Mouse (Mus musculus) limb, embryonic 15.5 days (tissue): ENCODE data around the gene Adcy4. TPM values are rescaled to one million over a fixed set of nuclear protein-coding genes. Genes with fewer than 3 reads are reported as not detected.
"Not testable (repeated sequence)": the region's sequence is repeated elsewhere in the genome, so short reads cannot be mapped to it uniquely, and the experiment has no call there.

Source experiments
- ATAC-seq: fragments of 200-750 bp; cut with Nextera tagmentation; 2 replicates; pipeline ENCODE4 v1.8.0; 2017; ENCODE audit warnings: low read depth, moderate TSS enrichment; ENCODE audit not compliant: insufficient number of reproducible peaks, low FRiP score, low TSS enrichment
- H3K27ac ChIP-seq: fragments of 300-500 bp; sonication (generic); 2 replicates; pipeline ENCODE4 v1.5.1; 2015; ENCODE audit warnings: moderate library complexity, mild to moderate bottlenecking, inconsistent platforms
- H3K27me3 ChIP-seq: fragments of 300-500 bp; sonication (generic); 2 replicates; pipeline ENCODE4 v1.6.1; 2015; ENCODE audit warnings: inconsistent platforms
- H3K36me3 ChIP-seq: fragments of 300-500 bp; sonication (generic); 2 replicates; pipeline ENCODE4 v1.6.1; 2015; ENCODE audit warnings: inconsistent platforms
- H3K4me1 ChIP-seq: fragments of 300-500 bp; sonication (generic); 2 replicates; pipeline ENCODE4 v1.6.1; 2015; ENCODE audit warnings: inconsistent platforms
- H3K4me2 ChIP-seq: fragments of 300-500 bp; sonication (generic); 2 replicates; pipeline ENCODE4 v1.6.1; 2015; ENCODE audit warnings: mild to moderate bottlenecking, inconsistent platforms
- H3K4me3 ChIP-seq: fragments of 300-500 bp; sonication (generic); 2 replicates; pipeline ENCODE4 v1.5.1; 2015; ENCODE audit warnings: mild to moderate bottlenecking, inconsistent platforms
- H3K9ac ChIP-seq: fragments of 300-500 bp; sonication (generic); 2 replicates; pipeline ENCODE4 v1.6.1; 2015; ENCODE audit warnings: inconsistent platforms
- H3K9me3 ChIP-seq: fragments of 300-500 bp; sonication (generic); 2 replicates; pipeline ENCODE4 v1.6.1; 2016; ENCODE audit warnings: inconsistent platforms
- WGBS: fragments of 180-500 bp; shearing (Covaris S2); methylation state at CpG from one replicate; pipeline ENCODE4 v1.1.7; 2015; 5-methylcytosine and 5-hydroxymethylcytosine counted together
- polyA plus RNA-seq: library from polyadenylated mRNA; unstranded; fragments of >200 nt; fragmentation: Nextera tagmentation; extraction: Ambion mirVana; gene quantifications from 2 replicates; pipeline ENCODE4 v1.2.1, GENCODE M21; 2015

Gene Adcy4
- polyA plus RNA-seq, 1 experiment from 2014 or later = 21.3 TPM

DNA sequence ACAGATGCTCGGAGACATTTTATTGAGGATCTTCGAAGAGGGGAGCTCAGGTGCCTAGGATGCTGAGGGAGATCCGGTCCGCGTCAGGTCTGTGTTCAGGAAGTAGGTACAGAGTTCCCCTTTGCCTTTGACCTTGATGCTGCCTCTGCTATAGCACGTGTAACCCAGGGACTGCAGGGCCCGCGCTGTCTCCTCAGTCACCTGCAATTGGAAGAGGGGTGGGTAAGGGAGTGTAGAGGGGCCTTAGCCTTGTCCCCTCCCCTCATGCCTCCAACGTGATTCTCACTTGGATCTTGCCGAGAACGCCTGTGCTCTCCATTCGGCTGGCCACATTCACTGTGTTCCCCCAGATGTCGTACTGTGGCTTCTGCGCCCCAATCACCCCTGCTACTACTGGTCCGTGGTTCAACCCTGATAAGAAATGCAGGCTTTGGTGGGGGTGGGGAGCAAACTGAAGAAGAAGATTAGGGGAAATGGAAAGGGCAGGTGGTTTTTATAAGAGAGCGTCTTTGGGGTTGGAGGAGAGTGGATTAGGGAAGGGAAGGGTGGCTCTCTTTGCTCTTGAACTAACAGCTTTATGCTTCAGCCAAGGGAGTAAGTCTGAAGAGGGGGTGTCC, 14.7 kb downstream of the Adcy4 start:
- peaks cover 13% of the 10 kb centered on the region for H3K4me1 ChIP-seq
- ATAC-seq = no peak
- 73% methylated on average over 16 of the region's 16 CpGs for WGBS
- H3K27me3 ChIP-seq = peaks cover 33% of the 10 kb centered on the region
- H3K4me2 ChIP-seq = no peak overlapping the region
- no peak overlapping the region for H3K9ac ChIP-seq
- peaks cover 11% of the 10 kb centered on the region; the same call in 1 of the 2 replicates for H3K36me3 ChIP-seq
- H3K4me3 ChIP-seq = no peak overlapping the region
- H3K9me3 ChIP-seq = no peaks in the 10 kb centered on the region
- H3K27ac ChIP-seq = no peak overlapping the region

DNA sequence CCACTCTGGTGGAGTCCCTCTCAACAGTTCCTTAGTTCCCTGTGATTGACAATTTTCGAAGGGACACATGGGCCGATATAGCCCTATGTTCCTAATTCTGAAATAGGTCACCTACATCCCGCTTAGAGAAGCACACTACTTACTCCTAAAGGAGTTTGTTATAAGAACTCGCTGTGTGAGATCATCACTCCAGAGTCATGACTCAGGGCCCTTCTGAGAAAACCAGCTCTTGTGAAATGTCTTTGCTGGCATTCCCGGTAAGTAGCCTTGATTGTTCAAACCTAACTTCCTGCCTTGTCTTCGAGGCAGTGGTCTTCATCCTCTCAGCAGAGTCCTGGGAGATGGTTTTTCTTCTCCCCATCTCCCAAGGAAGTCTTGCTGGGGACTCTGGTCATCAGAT, 15.3 kb downstream of the Adcy4 start:
- Histone ChIP-seq H3K4me3 (no peak overlapping the region), H3K4me2 (no peak overlapping the region), H3K27me3 (peaks cover 36% of the 10 kb centered on the region), H3K36me3 (0 out of 2 replicates have a peak, but pooled peaks cover 5% of the 10 kb centered on the region), H3K9ac (no peak overlapping the region), H3K9me3 (no peaks in the 10 kb centered on the region), H3K4me1 (peaks cover 13% of the 10 kb centered on the region), H3K27ac (no peak overlapping the region)
- no peak for ATAC-seq
- WGBS = 82% methylated on average over 6 of the region's 6 CpGs

DNA sequence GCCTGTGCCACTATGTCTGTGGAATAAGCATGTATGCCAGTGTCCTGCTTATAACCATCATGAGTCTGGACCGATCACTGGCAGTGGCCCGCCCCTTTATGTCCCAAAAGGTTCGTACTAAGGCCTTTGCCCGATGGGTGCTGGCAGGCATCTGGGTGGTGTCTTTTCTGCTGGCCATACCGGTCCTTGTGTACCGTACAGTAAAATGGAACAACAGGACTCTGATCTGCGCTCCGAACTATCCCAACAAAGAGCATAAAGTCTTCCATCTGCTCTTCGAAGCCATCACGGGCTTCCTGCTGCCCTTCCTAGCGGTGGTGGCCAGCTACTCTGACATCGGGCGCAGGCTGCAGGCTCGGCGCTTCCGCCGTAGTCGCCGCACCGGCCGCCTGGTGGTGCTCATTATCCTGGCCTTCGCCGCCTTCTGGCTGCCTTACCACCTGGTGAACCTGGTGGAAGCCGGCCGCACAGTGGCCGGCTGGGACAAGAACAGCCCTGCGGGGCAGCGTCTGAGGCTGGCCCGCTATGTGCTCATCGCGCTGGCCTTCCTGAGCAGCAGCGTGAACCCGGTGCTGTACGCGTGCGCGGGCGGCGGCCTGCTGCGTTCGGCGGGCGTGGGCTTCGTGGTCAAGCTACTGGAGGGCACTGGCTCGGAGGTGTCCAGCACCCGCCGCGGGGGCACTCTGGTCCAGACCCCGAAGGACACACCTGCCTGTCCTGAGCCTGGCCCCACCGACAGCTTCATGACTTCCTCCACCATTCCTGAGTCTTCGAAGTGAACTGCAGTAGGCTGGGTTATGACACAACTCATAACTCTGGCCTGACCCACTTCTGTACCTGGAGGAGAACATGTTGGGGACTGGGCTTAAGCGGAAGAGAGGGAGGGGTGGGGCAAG, 16.1 kb downstream of the Adcy4 start:
- Histone ChIP-seq H3K4me1 (peaks cover 18% of the 10 kb centered on the region), H3K4me2 (peak overlapping the region; percentile 86), H3K9ac (peak overlapping the region; percentile 60), H3K36me3 (0 out of 2 replicates have a peak, but pooled peaks cover 2% of the 10 kb centered on the region), H3K4me3 (peak overlapping the region; percentile 40), H3K27ac (no peak overlapping the region), H3K9me3 (no peaks in the 10 kb centered on the region), H3K27me3 (peaks cover 36% of the 10 kb centered on the region)
- no peak; the same call in 1 of the 2 replicates for ATAC-seq
- WGBS = 10% methylated on average over 52 of the region's 52 CpGs

DNA sequence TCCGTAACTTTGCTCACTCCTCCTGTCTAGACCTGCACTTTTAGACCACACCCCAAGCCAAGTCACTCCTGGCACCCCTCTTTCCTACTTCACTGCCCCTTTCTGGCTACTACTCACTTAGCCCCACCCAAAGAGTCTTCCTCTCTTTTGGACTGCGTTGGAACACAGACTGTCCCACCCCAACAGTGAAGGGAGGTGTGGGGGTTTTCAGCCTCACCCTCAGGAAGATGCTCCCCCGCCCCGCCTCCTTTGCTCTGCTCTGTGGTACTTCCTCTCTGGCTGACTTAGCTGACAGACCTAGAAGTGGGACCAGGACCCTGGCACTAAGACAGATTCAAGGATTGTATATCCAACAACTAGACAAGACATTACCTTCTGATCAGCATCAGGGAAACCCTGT, 18.2 kb downstream of the Adcy4 start, which contains the start of gene Ltb4r1:
TSS of gene Ltb4r1 (plus strand) at position 267 of the 400 bp plus-strand sequence.
- peaks cover 37% of the 10 kb centered on the region for H3K4me1 ChIP-seq
- no peak within 1 kb of the TSS for H3K9ac ChIP-seq
- H3K9me3 ChIP-seq = no peaks in the 10 kb centered on the region
- ATAC-seq = no peak
- H3K27me3 ChIP-seq = peaks cover 47% of the 10 kb centered on the region
- WGBS = 67% methylated on average over 4 of the region's 4 CpGs
- no peak within 1 kb of the TSS for H3K4me3 ChIP-seq
- H3K36me3 ChIP-seq = no peaks in the 10 kb centered on the region
- no peak within 1 kb of the TSS for H3K4me2 ChIP-seq
- no peak within 1 kb of the TSS for H3K27ac ChIP-seq

DNA sequence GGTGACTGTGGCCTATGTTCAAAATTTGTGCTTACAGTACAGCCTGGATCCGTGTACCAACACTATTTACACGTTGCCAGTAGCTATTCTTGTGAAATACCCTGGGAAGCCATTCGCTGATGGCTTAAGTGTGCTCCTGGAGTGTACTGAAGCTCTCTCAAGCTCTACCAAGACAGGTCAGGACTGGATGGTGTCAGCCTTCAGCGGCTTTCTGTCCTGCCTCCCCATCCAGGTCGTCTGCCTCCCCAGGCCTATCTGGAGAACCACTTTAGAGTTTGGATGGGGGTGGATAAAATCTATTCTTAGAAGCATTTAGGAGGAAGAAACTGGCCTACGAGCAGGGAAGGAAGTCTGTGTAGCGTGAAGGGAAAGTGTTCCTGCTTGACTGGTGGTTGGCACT, 20.7 kb downstream of the Adcy4 start:
- peaks cover 43% of the 10 kb centered on the region for H3K27me3 ChIP-seq
- H3K36me3 ChIP-seq = no peaks in the 10 kb centered on the region
- peak overlapping the region; percentile 79; the same call in 1 of the 2 replicates for H3K27ac ChIP-seq
- WGBS = 52% methylated on average over 7 of the region's 7 CpGs
- peaks cover 40% of the 10 kb centered on the region for H3K4me1 ChIP-seq
- H3K9ac ChIP-seq = no peak overlapping the region
- no peak for ATAC-seq
- no peaks in the 10 kb centered on the region for H3K9me3 ChIP-seq
- H3K4me3 ChIP-seq = no peak overlapping the region
- H3K4me2 ChIP-seq = peak overlapping the region; percentile 96

DNA sequence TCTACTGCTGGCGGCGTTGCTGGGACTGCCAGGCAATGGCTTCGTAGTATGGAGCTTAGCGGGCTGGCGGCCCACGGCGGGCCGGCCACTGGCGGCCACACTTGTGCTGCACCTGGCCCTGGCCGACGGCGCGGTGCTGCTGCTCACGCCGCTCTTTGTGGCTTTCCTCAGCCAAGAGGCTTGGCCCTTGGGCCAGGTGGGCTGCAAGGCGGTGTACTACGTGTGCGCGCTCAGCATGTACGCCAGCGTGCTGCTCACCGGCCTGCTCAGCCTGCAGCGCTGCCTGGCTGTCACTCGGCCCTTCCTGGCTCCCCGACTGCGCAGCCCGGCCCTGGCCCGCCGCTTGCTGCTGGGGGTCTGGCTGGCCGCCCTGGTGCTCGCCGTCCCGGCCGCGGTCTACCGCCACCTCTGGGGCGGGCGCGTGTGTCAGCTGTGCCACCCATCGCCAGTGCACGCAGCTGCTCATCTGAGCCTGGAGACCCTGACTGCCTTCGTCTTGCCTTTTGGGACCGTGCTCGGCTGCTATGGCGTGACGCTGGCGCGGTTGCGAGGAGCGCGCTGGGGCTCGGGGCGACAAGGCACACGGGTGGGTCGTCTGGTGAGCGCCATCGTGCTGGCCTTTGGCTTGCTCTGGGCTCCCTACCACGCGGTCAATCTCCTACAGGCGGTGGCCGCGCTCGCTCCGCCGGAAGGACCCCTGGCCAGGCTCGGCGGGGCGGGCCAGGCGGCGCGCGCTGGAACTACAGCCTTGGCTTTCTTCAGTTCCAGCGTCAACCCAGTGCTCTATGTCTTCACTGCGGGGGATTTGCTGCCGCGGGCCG, 21.7 kb downstream of the Adcy4 start:
- Histone ChIP-seq H3K36me3 (no peaks in the 10 kb centered on the region), H3K27ac (peak overlapping the region; percentile 79), H3K27me3 (peaks cover 36% of the 10 kb centered on the region), H3K4me2 (peak overlapping the region; percentile 96), H3K9ac (peak overlapping the region; percentile 74), H3K4me1 (peaks cover 31% of the 10 kb centered on the region), H3K9me3 (no peaks in the 10 kb centered on the region), H3K4me3 (peak overlapping the region; percentile 59)
- ATAC-seq = peak; percentile 59
- under 1% methylated on average over 77 of the region's 77 CpGs for WGBS

DNA sequence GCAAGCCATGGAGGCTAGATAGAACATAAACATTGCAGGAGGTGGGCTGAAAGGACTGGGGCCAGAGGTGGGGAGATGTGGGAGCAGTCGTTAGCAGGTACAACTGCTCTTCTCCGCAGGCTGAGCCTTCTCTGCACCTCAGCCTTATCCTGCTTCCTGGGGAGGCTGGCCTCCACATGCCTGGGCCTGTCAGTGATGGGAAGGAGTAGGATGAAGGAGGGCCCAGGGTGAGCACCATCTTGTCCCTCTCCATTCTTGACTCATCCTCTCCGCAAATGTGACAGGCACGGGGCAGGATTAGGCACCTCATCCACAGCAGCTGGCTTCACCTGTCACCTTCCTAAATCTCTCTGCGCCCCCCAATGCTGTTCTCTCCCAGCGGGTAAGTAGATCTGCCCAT, 22.7 kb downstream of the Adcy4 start, which contains the start of gene Ltb4r2:
TSS of gene Ltb4r2 (plus strand) at position 266 of the 400 bp plus-strand sequence.
- H3K9me3 ChIP-seq = no peaks in the 10 kb centered on the region

DNA sequence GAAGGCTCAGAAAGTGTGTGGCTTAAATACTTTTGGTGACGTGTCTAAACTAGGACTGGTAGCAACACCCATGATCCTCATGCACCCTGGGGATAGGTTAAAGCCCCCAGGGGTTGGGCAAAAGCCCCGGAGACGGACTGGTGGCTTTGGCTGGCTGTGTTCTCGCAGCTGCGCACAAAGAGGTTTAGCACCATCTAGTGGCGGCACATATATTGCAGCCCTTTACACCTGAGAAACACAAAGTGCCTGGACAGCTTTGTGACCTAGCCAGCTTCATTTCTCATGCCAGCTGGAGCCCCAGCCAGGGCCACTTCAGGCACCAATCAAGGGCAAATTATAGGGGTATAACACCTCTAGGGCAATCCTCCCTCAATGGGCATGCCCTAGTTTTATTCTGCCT, 23.7 kb downstream of the Adcy4 start:
- Histone ChIP-seq H3K36me3 (peaks cover 13% of the 10 kb centered on the region), H3K4me1 (peaks cover 30% of the 10 kb centered on the region), H3K4me2 (peak overlapping the region; percentile 35), H3K27me3 (peaks cover 21% of the 10 kb centered on the region; the same call in 1 of the 2 replicates), H3K4me3 (peak overlapping the region; percentile 7; the same call in 1 of the 2 replicates)
- 1% methylated on average over 6 of the region's 6 CpGs for WGBS
- not testable (repeated sequence) for H3K9ac ChIP-seq, H3K9me3 ChIP-seq, H3K27ac ChIP-seq, ATAC-seq

More for the DNA sequence above, 22.7 kb downstream of the Adcy4 start, which contains the start of gene Ltb4r2:
- H3K4me3 ChIP-seq = peak within 1 kb of the TSS; percentile 59
- ATAC-seq = no peak
- peak within 1 kb of the TSS; percentile 79 for H3K27ac ChIP-seq
- peak within 1 kb of the TSS; percentile 74 for H3K9ac ChIP-seq
- peaks cover 30% of the 10 kb centered on the region for H3K4me1 ChIP-seq
- H3K36me3 ChIP-seq = peaks cover 3% of the 10 kb centered on the region; the same call in 1 of the 2 replicates
- H3K27me3 ChIP-seq = peaks cover 27% of the 10 kb centered on the region
- 67% methylated on average over 6 of the region's 6 CpGs for WGBS
- H3K4me2 ChIP-seq = peak within 1 kb of the TSS; percentile 96

DNA sequence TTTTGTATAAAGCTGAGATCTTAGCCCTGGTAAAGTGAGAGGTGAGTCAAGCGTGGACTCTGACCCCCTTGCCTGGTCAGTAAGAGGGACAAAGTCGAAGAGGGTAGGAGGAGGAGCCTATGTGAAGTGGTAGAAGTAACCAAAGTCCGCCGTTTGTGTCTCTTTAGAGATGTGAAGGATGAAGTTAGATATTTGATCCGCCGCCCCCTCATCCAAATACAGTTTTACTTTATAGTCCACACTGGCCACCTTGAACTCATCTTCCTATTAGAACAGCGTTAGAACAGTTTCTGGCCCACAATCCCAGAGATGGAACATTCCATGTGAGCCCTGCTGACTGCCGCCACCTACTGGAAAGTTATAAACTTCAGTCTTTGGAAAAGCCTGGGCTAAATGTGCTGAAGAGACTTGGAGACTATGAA, 25.5 kb downstream of the Adcy4 start, which contains the start of gene Cideb:
TSS of gene Cideb (minus strand) at position 96 of the 422 bp plus-strand sequence.
- peaks cover 30% of the 10 kb centered on the region for H3K4me1 ChIP-seq
- 18% methylated on average over 8 of the region's 8 CpGs for WGBS
- H3K36me3 ChIP-seq = peaks cover 31% of the 10 kb centered on the region

DNA sequence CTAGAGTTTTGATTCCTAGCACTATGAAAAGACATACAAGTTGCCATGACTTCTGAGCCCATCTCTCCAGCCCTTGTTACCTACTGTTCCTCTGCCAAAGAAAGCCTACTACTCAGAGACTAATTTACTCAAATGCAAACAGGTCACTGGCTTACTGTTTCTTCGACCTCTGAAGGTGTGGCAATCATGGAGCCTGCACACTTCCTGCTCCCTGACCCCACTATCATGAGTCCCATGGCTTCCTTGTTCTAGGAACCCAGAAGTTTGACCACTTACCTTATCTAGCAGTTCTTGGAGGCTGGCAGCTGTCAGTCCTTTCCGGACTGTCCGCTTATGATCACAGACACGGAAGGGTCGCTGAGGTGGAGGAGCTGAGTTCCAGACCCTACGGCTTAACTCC, 26.3 kb downstream of the Adcy4 start:
- Histone ChIP-seq H3K4me3 (no peak overlapping the region), H3K27ac (no peak overlapping the region), H3K4me1 (peaks cover 23% of the 10 kb centered on the region), H3K9ac (no peak overlapping the region), H3K27me3 (peaks cover 12% of the 10 kb centered on the region; the same call in 1 of the 2 replicates), H3K9me3 (no peaks in the 10 kb centered on the region), H3K4me2 (no peak overlapping the region), H3K36me3 (peaks cover 39% of the 10 kb centered on the region)
- WGBS = 85% methylated on average over 6 of the region's 6 CpGs
- no peak for ATAC-seq

More for the DNA sequence above, 25.5 kb downstream of the Adcy4 start, which contains the start of gene Cideb:
- Histone ChIP-seq H3K4me3 (no peak within 1 kb of the TSS), H3K9me3 (no peaks in the 10 kb centered on the region), H3K9ac (no peak within 1 kb of the TSS), H3K27me3 (peaks cover 12% of the 10 kb centered on the region; the same call in 1 of the 2 replicates), H3K4me2 (peak within 1 kb of the TSS; percentile 13; the same call in 1 of the 2 replicates), H3K27ac (no peak within 1 kb of the TSS)
- no peak for ATAC-seq
